Mouse (Mus musculus) frontal cortex, postnatal 10 days (tissue): ENCODE data around the gene Kcnj5.

ENCODE experiments used
- DNase-seq, 2 experiments: peaks; one replicate each; pipeline ENCODE4 v3.0.0; 2022; ENCODE audit warnings: low spot score in 2 of 2, mixed read lengths in 1 of 2

Kcnj5 gene

DNA sequence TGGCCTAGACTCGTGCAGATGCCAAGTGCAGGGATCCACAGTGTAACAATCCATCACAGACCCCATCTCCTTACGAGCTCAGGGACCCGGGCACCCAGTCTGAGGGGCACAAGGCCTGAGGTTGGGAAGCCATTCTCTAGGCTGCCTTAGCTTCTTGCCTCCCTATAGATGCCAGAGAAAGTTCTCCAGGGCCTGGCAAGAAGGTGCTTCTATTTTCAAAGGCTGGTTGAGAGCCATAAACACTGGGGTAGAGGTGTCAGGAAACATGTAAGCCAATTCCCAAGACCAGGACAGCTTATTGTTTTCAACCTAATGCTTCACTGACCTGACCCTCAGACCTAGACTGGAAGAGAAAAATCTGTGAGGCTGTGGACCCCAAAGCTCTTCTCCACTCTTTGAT is 28.2 kb downstream of the Kcnj5 start:
- DNase-seq: no peak

DNA sequence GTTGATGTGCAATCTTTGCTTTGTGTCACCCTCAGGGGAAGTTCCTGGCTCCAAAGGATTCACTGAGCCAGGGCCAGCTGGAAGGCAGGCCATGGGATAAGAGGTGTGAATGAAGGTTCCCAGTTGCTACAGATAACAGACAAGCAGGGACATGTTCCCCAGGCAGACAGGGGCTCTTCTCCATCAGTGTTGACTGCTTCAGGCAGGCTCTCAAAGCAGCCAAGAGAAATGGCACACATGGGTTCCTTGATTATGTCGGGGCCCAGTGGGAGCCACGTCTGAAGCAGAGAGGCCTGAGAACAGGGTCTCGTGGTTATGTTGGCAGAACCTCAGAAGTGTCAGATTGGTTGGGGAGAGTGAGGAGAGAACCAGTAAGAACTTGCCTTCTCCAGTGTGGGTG is 30.1 kb downstream of the Kcnj5 start:
- DNase-seq: no peak

DNA sequence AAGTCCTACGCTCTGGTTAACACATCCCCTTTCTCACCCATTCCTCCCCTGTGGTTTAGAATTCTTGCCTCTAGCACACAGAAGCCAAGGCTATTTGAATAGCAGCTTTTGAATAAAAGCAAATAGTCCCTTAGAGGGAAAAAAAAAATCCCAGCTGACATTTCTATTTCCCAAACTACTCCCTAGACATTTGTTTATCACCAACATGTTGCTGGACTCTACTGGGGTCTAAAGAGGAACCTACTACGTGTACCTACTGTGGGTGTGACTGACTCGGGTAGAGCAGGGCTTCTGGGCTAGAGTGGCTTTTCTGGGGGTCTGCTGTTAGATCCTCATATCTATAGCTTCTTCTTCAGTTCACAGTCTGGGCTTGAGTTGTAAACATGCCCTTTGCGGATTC is 31.9 kb downstream of the Kcnj5 start:
- DNase-seq: no peak

DNA sequence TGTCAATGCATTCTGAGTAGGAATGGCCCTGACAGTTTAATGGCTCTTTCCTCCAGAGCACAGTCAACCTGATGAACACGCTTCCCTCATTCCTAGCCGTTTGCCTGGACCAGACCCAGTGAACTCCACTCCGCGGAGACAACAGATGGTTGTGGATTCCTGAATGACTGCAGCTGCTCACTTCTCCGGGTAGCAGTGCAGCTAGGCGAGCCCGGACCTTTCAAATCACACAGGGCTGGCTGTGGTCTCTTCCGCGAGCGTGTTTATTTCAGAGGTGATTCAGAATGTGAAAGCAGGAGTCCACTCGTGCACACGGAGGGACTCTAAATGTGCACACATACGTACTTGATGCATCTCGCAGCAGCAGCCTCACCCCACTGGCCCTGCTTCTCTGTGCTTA is 32.4 kb downstream of the Kcnj5 start:
- DNase-seq: no peak

DNA sequence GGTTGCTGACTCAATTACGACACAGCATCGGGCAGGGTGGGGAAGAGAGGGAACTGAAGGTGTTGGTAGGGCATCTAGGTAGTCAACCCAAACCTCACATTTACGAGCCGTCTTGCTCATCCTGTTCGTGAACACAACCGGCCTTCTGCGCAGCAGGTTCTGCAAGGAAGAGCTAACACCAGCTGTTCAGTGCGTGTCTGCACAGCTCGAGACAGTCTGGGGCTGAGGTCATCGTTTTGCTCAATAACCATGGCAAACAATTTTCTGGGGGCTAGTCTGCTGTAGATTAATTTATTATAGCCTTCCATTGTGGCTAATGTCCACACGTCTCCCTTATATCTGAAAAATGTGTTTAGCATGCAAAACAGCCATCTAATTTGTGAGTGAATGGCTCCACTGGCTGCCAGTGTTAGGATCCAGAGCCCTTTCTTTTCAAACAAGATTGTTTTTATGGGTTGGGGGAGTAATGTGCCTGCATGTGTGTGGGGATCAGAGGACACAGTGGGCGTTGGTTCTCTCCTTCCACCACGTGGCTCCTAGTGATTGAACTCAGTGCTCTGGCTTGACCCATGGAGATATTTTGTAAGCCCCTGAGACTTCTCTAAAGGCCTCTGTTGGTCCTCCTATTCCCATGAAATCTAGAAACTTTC is 41.5 kb downstream of the Kcnj5 start:
- no peak for DNase-seq

DNA sequence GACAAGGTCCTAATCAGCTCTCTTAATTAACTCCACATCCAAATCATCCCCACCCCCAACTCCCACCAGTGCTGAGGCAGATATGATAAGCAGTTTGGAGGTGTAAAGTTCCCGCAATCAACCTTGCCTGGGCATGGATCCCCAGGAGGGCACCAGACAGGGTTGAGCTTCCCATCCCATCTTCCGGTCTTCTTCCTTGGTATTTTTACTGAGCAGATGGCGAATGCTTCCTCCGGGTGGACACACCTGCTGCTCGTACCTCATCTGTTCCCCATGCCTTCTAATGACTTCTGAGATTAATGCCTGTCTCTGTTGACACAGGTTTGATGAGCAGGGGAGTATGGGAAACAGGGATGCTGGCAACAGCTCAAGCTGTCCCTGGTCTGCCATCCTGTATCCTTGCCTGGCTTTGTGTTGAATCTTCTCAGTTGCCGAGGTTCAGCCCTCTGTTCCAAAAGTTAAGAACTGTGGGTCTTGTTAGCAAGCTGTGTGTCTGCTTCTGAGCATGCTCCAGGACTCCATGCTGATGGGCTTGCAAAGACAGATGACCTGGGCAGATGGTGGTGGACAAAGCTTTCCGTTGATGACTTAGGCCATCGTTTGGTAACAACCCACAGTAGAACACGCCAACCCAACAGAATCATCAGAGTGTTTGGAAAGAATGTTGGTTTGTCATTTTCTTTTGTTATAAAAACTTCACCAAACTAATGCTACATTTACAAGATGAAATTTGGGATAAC is 48.9 kb downstream of the Kcnj5 start:
- no peak for DNase-seq

DNA sequence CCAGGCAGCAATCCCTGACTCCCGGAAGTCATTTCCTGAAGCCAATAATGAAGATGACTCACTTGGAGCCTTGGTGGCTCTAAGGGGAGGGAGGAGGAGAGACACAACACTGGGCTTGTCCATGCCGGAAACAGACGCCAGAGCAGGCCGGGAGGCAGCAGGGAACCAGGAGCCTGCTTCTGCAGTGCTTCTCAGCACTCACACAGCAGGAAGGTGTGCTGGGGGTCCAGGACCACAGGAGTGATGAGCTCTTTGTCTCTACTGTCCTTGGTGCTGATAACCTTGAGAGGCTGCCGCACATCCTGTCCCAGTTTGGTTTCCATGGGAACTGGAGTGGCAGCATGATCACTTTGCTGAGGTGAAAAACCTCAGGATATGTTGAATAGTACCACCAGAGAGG is 51.5 kb downstream of the Kcnj5 start:
- no peak for DNase-seq

DNA sequence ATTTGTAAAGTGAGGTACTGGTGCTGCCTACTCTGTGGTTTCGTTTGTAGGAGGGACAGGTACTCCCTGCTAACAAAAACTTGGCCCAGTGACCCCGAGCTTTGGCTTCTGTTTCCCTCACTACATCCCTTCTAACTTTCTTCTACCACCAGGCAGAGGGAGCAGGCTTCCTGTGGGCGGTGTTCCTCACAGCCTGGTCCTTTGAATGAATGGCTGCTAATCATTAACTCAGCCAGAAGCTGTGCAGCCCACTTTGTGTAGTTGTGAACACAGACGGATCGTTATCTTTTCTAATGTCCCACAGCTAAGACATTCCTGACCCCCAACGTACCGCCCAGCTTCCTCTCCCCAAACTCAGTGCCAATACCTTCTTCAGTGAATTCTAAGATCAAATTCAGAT is 52.5 kb downstream of the Kcnj5 start:
- no peak for DNase-seq

DNA sequence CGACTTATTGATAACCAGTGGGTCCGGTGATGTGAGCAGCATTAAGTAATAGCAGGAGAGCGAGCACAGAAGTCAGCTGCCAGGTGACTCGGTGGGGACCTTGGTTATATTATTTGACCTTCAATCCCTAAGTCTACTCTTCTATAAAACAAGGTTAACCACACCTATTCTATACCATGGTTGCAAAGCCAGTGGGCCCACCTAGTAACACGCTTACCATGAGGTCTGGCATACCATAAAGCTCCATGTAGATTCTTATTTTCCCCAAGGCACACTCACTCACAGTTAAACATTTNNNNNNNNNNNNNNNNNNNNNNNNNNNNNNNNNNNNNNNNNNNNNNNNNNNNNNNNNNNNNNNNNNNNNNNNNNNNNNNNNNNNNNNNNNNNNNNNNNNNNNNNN is 60.6 kb downstream of the Kcnj5 start:
- DNase-seq: no peak

DNA sequence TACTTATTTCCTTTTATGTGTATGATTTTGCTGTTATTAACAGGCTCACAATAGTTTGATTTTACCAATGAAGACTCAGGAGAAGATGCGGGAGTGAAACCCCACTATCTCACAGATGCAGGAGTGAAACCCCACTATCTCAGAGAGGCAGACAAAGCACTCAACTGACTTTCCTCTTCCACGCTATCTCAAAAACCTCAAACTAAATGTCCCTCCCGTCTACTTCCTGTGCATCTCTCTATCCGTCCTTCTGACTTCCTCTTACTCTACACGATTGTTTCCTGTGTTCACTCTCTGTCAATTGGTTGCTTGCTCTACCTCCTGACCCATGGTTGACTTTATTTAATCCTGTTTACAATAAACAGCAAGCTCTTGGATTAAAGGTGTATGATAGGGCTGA is 63.7 kb downstream of the Kcnj5 start:
- no peak for DNase-seq

DNA sequence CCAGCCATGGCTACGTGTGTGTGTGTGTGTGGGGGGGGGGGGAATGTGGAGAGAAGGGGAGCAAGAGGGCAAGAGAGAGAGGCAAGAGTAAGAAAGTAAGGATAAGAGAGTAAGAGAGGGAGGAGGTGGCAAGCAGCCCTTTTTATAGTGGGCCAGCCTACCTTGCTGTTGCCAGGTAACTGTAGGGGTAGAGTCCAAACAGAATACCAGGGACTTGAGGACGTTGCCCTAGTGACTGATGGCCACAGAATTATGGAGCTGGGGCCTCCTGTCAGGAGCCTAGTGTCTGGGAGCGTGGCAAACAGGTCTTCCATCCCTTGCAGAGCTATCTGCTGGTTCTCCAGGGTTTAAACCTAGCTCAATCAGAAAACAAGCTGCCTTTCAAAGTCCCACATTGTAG is 64.4 kb downstream of the Kcnj5 start:
- no peak for DNase-seq

DNA sequence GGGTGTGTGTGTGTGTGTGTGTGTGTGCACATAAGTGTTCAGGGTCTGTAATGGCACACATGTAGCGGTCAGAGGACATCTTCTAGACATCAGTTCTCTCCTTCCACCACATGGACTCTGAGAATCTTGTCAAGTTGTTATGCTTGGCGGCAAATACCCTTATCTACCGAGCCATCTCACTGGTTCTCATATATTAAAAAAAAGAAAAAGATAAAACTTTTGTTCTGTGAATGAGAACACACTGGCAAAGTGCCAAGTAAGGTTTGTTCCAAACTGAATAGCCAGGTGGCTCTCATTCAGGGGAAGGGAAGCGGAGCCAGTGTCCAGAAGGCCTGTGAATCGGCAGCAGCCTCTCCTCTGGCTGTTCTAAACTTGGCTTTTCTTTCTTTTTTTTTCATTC is 66.1 kb downstream of the Kcnj5 start:
- no peak for DNase-seq

DNA sequence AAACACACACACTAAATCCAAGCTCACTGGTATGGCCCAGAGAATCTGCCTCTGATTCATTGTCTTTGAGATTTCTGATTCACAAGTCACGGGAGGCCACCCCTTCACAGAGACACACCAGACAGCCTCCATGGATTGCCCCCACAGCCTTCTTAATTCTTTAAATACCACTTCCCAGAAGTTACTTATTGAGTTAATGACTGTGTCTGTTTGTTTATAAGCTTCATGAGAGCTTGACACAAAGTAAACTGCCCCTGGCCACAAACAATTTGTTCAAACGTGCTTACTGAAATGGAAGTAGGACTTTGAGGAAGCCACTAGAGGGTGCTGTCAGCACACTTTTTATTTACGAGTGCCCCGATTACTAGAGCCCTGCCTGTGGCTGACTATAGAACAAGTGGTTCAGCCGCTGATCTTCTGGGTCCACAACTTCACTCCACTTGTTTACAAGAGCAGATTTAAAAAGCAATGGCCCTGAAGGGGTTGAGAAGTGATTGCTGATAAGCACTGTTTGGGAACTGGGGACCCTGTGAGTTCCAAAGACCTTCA is 72.2 kb downstream of the Kcnj5 start:
- DNase-seq: peak in 1 of 2 experiments; percentile 60
